Mouse (Mus musculus) kidney, embryonic 14.5 days (tissue): ENCODE results near the gene Kank3. TPM values are rescaled to one million over a fixed set of nuclear protein-coding genes. Genes with fewer than 3 reads are reported as not detected.

ENCODE experiments used
- ATAC-seq: fragments of 200-750 bp; cut with Nextera tagmentation; 2 replicates; pipeline ENCODE4 v1.8.0; 2017; ENCODE audit warnings: moderate number of reproducible peaks, mild to moderate bottlenecking, moderate TSS enrichment, moderate library complexity; ENCODE audit not compliant: low FRiP score, low TSS enrichment
- H3K27ac ChIP-seq: fragments of 300-500 bp; sonication (generic); 2 replicates; pipeline ENCODE4 v1.5.1; 2014; ENCODE audit warnings: low read depth, mild to moderate bottlenecking, low read length, moderate library complexity, mixed read lengths
- H3K27me3 ChIP-seq: fragments of 300-500 bp; sonication (generic); 2 replicates; pipeline ENCODE4 v1.6.1; 2014; ENCODE audit warnings: mild to moderate bottlenecking, low read length; ENCODE audit not compliant: control insufficient read depth, insufficient read depth
- H3K36me3 ChIP-seq: fragments of 300-500 bp; sonication (generic); 2 replicates; pipeline ENCODE4 v1.6.1; 2014; ENCODE audit warnings: low read length, mixed read lengths; ENCODE audit not compliant: control insufficient read depth, insufficient read depth
- H3K4me1 ChIP-seq: fragments of 300-500 bp; sonication (generic); 2 replicates; pipeline ENCODE4 v1.6.1; 2014; ENCODE audit warnings: low read length, mixed read lengths; ENCODE audit not compliant: control insufficient read depth, insufficient read depth
- H3K4me2 ChIP-seq: fragments of 300-500 bp; sonication (generic); replicated peaks from 2 replicates; pipeline ENCODE4 v1.6.1; 2014; ENCODE audit warnings: low read depth, mild to moderate bottlenecking, low read length
- H3K4me3 ChIP-seq: fragments of 300-500 bp; sonication (generic); 2 replicates; pipeline ENCODE4 v1.5.1; 2014; ENCODE audit warnings: mild to moderate bottlenecking, low read length
- H3K9ac ChIP-seq: fragments of 300-500 bp; sonication (generic); 2 replicates; pipeline ENCODE4 v1.6.1; 2014; ENCODE audit warnings: low read depth, mild to moderate bottlenecking, low read length, moderate library complexity
- H3K9me3 ChIP-seq: fragments of 300-500 bp; sonication (generic); 2 replicates; pipeline ENCODE4 v1.6.1; 2016; ENCODE audit warnings: low read length; ENCODE audit not compliant: control insufficient read depth
- WGBS: fragments of 180-500 bp; shearing (Covaris S2); extraction: QIAGEN DNeasy Blood & Tissue Kit; methylation state at CpG from one replicate; pipeline ENCODE4 v1.1.7; 2014; 5-methylcytosine and 5-hydroxymethylcytosine counted together
- polyA plus RNA-seq: library from polyadenylated mRNA; unstranded; fragments of >200 nt; fragmentation: Nextera tagmentation; extraction: Ambion mirVana; gene quantifications from 2 replicates; pipeline ENCODE4 v1.2.1, GENCODE M21; 2014

Kank3 gene
- polyA plus RNA-seq, 1 experiment from 2014 or later = 52.1 TPM

GRCm38 (mm10) chr17:33779967-33780295 lies 30.4 kb upstream of the Kank3 start:
- Histone ChIP-seq H3K9ac (no peak overlapping the region), H3K27ac (peak overlapping the region; percentile 57), H3K9me3 (no peaks in the 10 kb centered on the region), H3K36me3 (peaks cover 17% of the 10 kb centered on the region), H3K4me1 (peaks cover 19% of the 10 kb centered on the region), H3K4me3 (peak overlapping the region; percentile 37; the same call in 1 of the 2 replicates), H3K27me3 (no peaks in the 10 kb centered on the region), H3K4me2 (peak overlapping the region; percentile 60)
- 82% methylated on average over 5 of the region's 5 CpGs for WGBS
- ATAC-seq = no peak

- ATAC-seq = no peak
- H3K27me3 ChIP-seq = no peaks in the 10 kb centered on the region
- H3K4me2 ChIP-seq = peak overlapping the region; percentile 60
- peaks cover 19% of the 10 kb centered on the region for H3K4me1 ChIP-seq
- no peak overlapping the region for H3K9ac ChIP-seq
- H3K9me3 ChIP-seq = no peaks in the 10 kb centered on the region
- peaks cover 13% of the 10 kb centered on the region for H3K36me3 ChIP-seq
- peak overlapping the region; percentile 37 for H3K4me3 ChIP-seq
- peak overlapping the region; percentile 57; the same call in 1 of the 2 replicates for H3K27ac ChIP-seq
- 82% methylated on average over 5 of the region's 5 CpGs for WGBS
These were observed 29.9 kb upstream of the Kank3 start for GRCm38 (mm10) chr17:33780431-33780830.

GRCm38 (mm10) chr17:33781124-33781977 lies 29.0 kb upstream of the Kank3 start, which contains the start of gene Angptl4:
Gene Angptl4, minus strand, starts transcription at chr17:33781830.
- Histone ChIP-seq H3K27ac (peak within 1 kb of the TSS; percentile 57; the same call in 1 of the 2 replicates), H3K9me3 (no peaks in the 10 kb centered on the region), H3K4me3 (peak within 1 kb of the TSS; percentile 37), H3K36me3 (peaks cover 13% of the 10 kb centered on the region), H3K4me2 (peak within 1 kb of the TSS; percentile 60), H3K4me1 (peaks cover 19% of the 10 kb centered on the region), H3K9ac (peak within 1 kb of the TSS; percentile 58), H3K27me3 (no peaks in the 10 kb centered on the region)
- under 1% methylated on average over 50 of the region's 50 CpGs for WGBS
- ATAC-seq = peak; percentile 87

- H3K27me3 ChIP-seq = no peaks in the 10 kb centered on the region
- H3K9ac ChIP-seq = peak overlapping the region; percentile 58; the same call in 1 of the 2 replicates
- peaks cover 8% of the 10 kb centered on the region for H3K36me3 ChIP-seq
- peak overlapping the region; percentile 60 for H3K4me2 ChIP-seq
- H3K4me3 ChIP-seq = peak overlapping the region; percentile 37
- ATAC-seq = no peak
- no peaks in the 10 kb centered on the region for H3K9me3 ChIP-seq
- no peak overlapping the region for H3K27ac ChIP-seq
- peaks cover 19% of the 10 kb centered on the region for H3K4me1 ChIP-seq
- WGBS = 26% methylated on average over 4 of the region's 4 CpGs
These were observed 28.3 kb upstream of the Kank3 start for GRCm38 (mm10) chr17:33782067-33782466.

GRCm38 (mm10) chr17:33783408-33783807 lies 26.9 kb upstream of the Kank3 start:
- Histone ChIP-seq H3K9ac (no peak overlapping the region), H3K4me2 (no peak overlapping the region), H3K27ac (no peak overlapping the region), H3K9me3 (no peaks in the 10 kb centered on the region), H3K4me3 (no peak overlapping the region), H3K4me1 (peaks cover 17% of the 10 kb centered on the region), H3K27me3 (no peaks in the 10 kb centered on the region), H3K36me3 (no peaks in the 10 kb centered on the region)
- no peak for ATAC-seq

- Histone ChIP-seq H3K4me3 (no peak overlapping the region), H3K36me3 (no peaks in the 10 kb centered on the region), H3K27me3 (no peaks in the 10 kb centered on the region), H3K4me1 (peaks cover 12% of the 10 kb centered on the region; the same call in 1 of the 2 replicates), H3K4me2 (no peak overlapping the region), H3K27ac (no peak overlapping the region), H3K9ac (no peak overlapping the region), H3K9me3 (no peaks in the 10 kb centered on the region)
- no peak for ATAC-seq
- WGBS = 89% methylated on average over 2 of the region's 2 CpGs
These were observed 25.4 kb upstream of the Kank3 start for GRCm38 (mm10) chr17:33784939-33785338.

- 86% methylated on average over 18 of the region's 18 CpGs for WGBS
- Histone ChIP-seq H3K36me3 (no peaks in the 10 kb centered on the region), H3K4me3 (no peak overlapping the region), H3K27ac (no peak overlapping the region), H3K9me3 (no peaks in the 10 kb centered on the region), H3K9ac (no peak overlapping the region), H3K4me1 (peaks cover 12% of the 10 kb centered on the region; the same call in 1 of the 2 replicates), H3K4me2 (no peak overlapping the region), H3K27me3 (no peaks in the 10 kb centered on the region)
- ATAC-seq = no peak
These were observed 23.9 kb upstream of the Kank3 start for GRCm38 (mm10) chr17:33786375-33786774.

- ATAC-seq = no peak
These were observed 21.6 kb upstream of the Kank3 start for GRCm38 (mm10) chr17:33788732-33789131.

GRCm38 (mm10) chr17:33798306-33798705 lies 12.0 kb upstream of the Kank3 start:
- WGBS = 50% methylated on average over 3 of the region's 3 CpGs
- no peaks in the 10 kb centered on the region for H3K36me3 ChIP-seq

More at GRCm38 (mm10) chr17:33788732-33789131, 21.6 kb upstream of the Kank3 start:
- H3K27ac ChIP-seq = no peak overlapping the region
- no peaks in the 10 kb centered on the region for H3K27me3 ChIP-seq
- H3K4me3 ChIP-seq = no peak overlapping the region
- no peak overlapping the region for H3K9ac ChIP-seq
- no peaks in the 10 kb centered on the region for H3K9me3 ChIP-seq
- H3K4me2 ChIP-seq = no peak overlapping the region
- no peaks in the 10 kb centered on the region for H3K4me1 ChIP-seq
- 65% methylated on average over 4 of the region's 4 CpGs for WGBS
- no peaks in the 10 kb centered on the region for H3K36me3 ChIP-seq

More at GRCm38 (mm10) chr17:33798306-33798705, 12.0 kb upstream of the Kank3 start:
- no peak overlapping the region for H3K4me3 ChIP-seq
- no peaks in the 10 kb centered on the region for H3K27me3 ChIP-seq
- H3K9ac ChIP-seq = no peak overlapping the region
- H3K4me1 ChIP-seq = no peaks in the 10 kb centered on the region
- ATAC-seq = no peak
- H3K9me3 ChIP-seq = no peaks in the 10 kb centered on the region
- no peak overlapping the region for H3K4me2 ChIP-seq
- no peak overlapping the region for H3K27ac ChIP-seq
